Mouse (Mus musculus) c-Kit-positive CD71-positive TER-119-negative erythroid progenitor cells, embryonic 14.5 days (primary cell): ENCODE data around the gene Hsd17b1.
"Not testable (repeated sequence)": the region's sequence is repeated elsewhere in the genome, so short reads cannot be mapped to it uniquely, and the experiment has no call there.

Source experiments
- DNase-seq: peaks from one replicate; pipeline ENCODE4 v3.0.0-alpha.2; 2013; ENCODE audit warnings: low read depth

The Hsd17b1 gene

DNA sequence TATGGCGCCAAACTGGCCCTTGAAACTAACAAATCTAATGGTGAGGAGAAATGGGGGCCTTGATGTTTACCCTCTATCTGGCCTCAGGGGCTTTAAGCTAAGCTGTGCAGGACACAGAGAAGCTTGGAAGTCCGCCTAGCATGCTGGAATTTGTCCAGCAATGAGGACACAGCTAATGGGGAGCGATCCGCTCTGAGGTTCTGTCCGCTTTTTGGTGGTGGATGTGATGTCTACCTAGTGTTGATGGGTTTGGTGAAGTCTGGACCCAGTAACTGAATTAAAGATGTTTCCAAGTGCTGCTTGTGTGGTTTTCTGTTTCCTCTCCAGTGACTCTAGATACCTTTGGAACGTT, 8.1 kb downstream of the Hsd17b1 start:
- no peak for DNase-seq

DNA sequence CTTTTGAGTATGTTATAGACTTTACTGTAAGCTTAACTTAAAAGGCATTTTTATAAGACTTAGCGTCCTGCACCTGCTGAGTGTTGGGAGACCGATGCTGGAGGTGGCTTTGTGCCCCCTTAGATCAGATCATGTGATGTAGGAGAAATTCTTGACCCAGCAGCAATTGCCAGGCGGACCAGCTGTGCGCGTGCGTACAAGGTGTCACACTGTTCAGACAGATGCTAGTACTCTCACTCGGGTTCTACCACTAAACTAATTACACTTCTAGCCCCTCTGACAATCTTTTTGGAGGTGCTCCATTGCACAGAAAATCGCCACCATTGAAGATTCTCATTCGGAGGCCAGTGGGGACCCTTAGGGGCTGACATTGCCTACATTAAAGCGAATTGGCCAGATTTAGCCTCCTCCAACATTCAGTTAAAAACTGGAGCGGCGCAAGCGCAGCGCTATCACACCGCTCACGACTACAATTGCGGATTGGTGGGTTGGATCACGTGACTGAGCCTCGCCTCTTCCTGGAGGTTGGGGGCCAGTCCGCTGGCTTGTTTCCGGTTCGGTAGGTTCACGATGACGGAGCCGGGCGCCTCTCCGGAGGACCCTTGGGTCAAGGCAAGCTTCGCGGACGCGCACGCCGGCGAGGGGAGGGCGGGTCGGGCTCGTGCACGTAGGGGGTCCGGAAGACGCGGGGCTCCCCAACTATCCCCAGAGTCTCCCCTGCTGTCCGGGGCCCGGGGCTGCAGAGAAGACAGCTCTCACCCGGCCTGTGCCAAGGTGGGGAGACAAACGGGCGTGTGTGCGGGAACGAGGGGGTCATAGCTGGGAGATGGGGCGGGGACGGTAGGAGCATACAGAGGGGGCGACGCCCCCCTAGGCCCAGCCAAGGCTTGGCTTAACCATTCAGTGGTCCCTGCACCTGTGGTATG, 8.8 kb downstream of the Hsd17b1 start, which contains the start of gene Mlx:
Mlx (plus strand) TSS at position 522 of the 926 bp plus-strand sequence.
- DNase-seq = peak; percentile 91

DNA sequence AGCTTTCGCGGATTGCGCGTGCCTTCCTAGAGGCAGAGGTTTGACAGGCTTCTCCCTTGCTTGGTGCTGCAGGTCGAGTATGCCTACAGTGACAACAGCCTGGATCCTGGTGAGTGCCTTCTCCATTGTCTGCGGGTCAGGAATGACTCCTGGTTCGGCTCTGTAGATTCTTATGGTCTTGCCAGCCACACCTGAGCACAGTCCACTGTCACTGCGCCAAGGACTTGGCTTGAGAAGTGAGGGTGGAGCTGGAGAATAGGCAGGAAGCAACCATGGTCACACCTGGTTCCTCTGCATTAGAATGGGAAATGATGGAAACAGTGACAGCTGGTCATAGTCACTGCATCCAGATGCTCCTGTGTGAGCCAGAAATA, 9.5 kb downstream of the Hsd17b1 start:
- DNase-seq = no peak

DNA sequence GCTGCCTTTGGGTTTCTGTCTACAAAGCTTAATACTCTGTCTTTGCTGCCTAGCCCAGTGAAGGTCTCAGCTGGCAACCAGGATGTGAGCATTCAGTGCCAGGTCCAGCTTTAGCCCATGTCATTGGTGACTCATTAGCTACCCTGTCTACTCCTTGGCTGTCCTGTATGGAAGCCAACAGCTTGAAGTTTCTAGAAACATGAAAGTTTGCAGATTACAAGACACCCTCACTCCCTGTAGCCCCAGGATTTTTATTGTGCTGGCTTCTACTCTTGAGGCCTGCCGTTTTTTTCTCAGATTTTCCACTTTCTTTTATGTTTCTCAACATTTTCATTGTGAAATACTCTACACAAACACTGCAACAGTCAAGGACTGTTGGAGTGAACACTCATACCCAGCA, 11.7 kb downstream of the Hsd17b1 start:
- no peak for DNase-seq

DNA sequence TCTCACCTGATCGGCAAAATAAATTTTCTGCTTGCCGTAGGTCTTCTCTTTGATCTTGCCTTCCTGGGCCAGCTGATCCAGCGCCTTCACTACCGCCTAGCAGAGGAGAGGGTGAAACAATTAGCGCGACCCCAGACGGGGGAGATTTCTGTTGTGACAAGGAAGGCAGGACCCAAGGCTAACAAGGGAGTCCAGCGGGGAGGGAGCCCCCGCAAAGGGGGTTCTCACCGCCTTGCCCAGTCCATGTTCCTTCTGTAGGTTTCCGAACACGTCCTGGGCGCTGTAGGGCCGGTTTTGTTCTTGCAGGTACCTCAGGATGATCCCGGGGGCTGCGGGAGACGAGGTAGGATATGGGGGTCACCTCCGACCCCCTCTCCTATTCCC, 16.7 kb downstream of the Hsd17b1 start:
- no peak for DNase-seq

GRCm38 (mm10) chr11:101095314-101096024, 17.3 kb downstream of the Hsd17b1 start, which contains the start of gene Psmc3ip:
Gene Psmc3ip, minus strand, starts transcription at chr11:101095436.
- peak; percentile 97 for DNase-seq

- no peak for DNase-seq
Observed at GRCm38 (mm10) chr11:101098231-101098630, 20.0 kb downstream of the Hsd17b1 start.

DNA sequence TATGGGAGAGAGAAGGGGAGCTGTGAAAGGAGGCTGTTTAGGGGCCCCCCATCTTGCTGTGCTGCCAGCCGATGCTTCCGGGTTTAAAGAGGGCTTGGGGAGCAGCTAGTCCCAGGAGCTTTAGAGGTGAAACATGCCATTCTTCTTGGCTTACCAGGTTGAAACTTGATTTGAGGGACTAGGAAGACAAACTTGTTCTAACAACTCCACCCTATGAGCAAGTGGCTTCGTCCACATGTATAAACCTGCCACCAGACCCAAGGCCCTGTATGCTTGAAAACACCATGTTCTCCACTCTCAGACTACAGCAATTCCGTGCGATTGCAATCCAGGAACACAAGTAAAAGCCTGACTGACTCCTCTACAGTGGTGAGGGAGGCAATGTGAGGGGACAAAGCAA, 24.8 kb downstream of the Hsd17b1 start:
- DNase-seq = no peak

DNA sequence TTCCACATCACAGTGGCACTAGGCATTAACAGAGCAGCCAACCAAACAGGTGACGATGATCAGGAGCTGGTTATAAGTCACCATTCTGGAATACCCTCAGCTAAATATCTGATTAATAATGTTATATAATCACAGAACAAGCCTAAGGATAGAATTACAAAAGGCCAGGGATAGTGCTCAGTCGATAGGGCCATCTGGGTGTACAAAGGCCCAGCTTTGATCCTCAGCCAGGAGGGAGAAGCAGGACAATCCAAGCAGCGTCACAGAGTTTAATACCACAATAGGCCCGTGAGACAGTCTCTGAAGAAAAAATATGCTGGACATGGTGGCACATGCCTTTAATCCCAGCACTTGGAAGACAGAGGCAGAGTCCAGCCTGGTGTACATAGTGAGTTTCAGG, 31.1 kb downstream of the Hsd17b1 start:
- DNase-seq = no peak

- no peak for DNase-seq
Observed at GRCm38 (mm10) chr11:101110708-101111107, 32.5 kb downstream of the Hsd17b1 start.

DNA sequence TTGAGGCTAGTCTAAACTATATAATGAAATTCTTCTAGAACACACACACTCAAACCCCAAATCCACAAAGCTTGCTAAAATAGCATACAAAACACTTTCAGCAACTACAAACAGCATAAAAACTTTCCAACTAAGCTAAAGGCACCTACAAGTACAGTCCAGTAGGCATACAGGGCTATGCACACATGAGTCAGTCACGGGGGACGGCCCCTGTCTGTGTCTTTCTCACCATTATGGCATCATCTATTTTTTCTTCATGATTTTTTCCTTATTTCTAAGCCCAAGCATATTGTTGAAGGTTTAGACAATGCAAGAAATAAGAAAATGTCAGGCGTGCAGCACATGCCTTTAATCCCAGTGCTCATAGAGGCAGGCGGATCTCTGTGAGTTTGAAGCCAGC, 33.0 kb downstream of the Hsd17b1 start:
- no peak for DNase-seq

DNA sequence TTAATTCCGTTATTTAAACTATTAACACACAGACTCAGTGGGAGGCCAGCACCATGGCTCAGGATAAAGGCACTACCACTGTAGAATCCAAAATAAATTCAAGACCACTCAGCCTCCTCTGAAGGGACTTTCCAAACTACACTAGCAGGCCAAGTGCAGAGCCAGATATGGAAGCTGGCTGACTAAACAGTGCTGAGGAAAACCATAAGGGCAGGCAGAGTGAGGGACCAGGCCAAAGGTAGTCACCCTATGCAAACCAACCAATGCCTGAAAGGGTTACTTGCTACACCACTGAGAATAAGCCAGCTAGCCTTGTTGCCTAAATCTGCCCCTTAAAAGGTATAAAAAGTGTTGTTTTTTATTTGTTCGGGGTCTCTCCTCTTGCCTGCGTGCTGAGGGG, 34.0 kb downstream of the Hsd17b1 start:
- DNase-seq = no peak

DNA sequence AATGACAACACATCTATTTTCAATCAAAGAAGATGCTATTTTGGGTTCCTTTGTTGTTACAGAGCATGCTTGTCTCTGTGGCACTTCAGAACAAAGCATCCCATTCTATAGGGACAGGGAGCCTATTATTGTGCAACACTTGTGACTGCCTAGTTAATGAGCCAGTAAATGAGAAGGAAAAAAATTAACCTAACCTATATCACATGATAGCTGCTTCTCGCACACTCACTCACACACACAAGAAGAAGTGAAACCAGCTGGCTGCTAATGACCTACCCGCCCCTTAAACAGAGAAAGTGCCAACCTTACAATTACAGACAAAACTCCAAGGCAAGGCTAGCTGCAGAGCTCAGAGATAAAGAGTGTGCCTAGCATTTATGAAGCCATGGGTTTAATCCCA, 37.4 kb downstream of the Hsd17b1 start:
- DNase-seq = no peak

GRCm38 (mm10) chr11:101118105-101118504, 39.9 kb downstream of the Hsd17b1 start:
- DNase-seq = no peak

GRCm38 (mm10) chr11:101119131-101119760, 41.0 kb downstream of the Hsd17b1 start:
- DNase-seq = peak; percentile 24

GRCm38 (mm10) chr11:101119761-101120544, 41.7 kb downstream of the Hsd17b1 start, which contains the start of the genes Retreg3 and Tubg1:
Gene Retreg3, minus strand, starts transcription at chr11:101119893.
Gene Tubg1, plus strand, starts transcription at chr11:101119938.
- peak; percentile 98 for DNase-seq

DNA sequence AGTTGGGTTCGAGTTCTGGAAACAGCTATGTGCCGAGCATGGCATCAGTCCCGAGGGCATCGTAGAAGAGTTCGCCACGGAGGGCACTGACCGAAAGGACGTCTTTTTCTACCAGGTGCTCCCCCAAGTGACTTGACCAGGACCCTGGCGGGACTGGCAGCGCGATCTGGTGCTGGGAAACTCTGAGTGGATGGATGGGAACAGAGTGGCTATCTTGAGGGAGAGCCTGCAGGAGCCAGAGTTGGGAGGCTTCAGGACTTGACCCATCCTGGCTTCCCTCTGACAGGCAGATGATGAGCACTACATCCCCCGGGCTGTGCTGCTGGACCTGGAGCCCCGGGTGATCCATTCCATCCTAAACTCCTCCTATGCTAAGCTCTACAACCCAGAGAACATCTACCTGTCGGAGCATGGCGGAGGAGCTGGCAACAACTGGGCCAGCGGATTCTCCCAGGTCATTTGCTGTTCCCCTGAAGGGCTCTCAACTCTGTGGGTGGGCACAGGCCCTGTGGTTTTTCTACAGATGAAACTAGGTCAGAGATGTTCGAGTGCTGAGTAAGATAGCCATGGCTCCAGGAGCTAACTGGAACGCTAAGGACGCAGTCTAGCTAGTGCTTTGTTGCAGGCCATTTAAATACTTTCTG, 42.5 kb downstream of the Hsd17b1 start:
- no peak for DNase-seq

- not testable (repeated sequence) for DNase-seq
Observed at GRCm38 (mm10) chr11:101124494-101124893, 46.3 kb downstream of the Hsd17b1 start.

GRCm38 (mm10) chr11:101125008-101125407, 46.8 kb downstream of the Hsd17b1 start:
- DNase-seq = not testable (repeated sequence)

- DNase-seq = no peak
Observed at GRCm38 (mm10) chr11:101127075-101127474, 48.9 kb downstream of the Hsd17b1 start.

- DNase-seq = no peak
Observed at GRCm38 (mm10) chr11:101128996-101129577, 50.9 kb downstream of the Hsd17b1 start.
